Mouse (Mus musculus) erythroblast, embryonic 14.5 days (primary cell): Measurements from ENCODE around the gene Tenm4.

ENCODE experiments used
- GATA1 ChIP-seq: IDR thresholded peaks from 2 replicates; pipeline ENCODE4 v1.6.1; 2012; ENCODE audit warnings: low read length, inconsistent platforms, mixed read lengths
- TAL1 ChIP-seq: IDR thresholded peaks from 3 replicates; pipeline ENCODE4 v1.6.1; 2012; ENCODE audit warnings: low read length, inconsistent platforms, mixed read lengths

DNA sequence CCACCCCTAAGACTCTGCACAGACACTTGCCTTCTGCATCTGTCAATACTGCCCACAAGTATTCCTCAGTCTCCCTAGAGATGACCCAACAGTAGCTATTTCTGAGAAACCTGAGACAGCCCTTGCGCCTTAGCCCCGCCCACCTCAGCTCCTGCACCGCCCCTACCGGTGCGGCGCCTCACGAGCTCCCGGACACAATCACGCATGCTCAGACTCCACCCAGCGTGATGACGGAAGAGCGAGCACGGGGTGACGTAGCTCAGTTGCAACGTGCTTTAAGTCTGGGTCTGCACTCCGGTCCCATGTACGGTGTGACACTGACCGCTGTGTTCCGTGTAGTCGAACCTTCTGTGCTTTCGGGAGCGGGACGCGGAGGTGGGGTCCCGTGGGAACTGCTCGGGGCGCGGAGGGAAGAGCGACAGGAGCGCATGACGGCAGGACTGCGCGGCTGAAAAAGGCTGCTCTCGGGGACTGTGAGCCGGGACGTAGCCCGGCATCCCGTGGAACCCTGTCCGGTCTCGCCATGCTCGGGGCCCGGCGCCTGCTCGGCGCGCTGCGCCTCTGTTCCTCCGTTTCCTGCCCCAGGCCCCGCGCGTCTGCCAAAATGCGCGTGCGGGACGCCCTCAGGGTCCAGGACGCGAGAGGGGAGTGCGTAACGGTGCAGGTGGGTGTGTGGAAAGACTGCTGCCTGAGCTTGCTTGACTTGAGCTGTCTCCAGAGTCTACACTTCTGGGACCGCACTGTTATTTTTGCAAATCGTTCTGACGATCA is 780.4 kb downstream of the Tenm4 start, which contains the start of gene Nars2:
- TF ChIP-seq GATA1 (no peak), TAL1 (no peak)
